ENCODE assay signal across 9 mouse cellular contexts in the genomic region with DNA sequence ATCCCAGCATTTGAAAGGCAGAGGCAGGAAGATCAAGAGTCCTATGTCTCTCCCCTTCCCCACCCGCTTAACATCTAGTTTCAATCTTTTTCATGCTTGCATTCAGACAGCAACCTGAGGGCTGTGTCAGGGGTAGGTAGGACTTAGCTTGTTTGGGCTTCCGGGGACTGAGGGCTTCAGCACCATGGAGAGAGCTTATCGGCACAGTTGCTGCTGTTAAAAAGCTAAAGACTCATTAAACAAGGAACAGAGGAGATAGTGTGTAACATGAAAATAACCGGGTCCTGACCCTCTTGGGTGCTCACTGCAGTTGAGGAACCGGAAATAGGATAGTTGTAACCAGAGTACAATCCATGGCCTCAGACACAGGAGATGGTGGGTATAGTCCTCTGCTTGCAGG. TPM values are rescaled to one million over a fixed set of nuclear protein-coding genes. Genes with fewer than 3 reads are reported as not detected.
DNase-seq lines count a peak whose midpoint lies in the region; ATAC-seq and TF ChIP-seq lines count a peak whose summit lies in the region.
"Had no signal": no experiment of that assay in that cellular context is flagged by ENCODE, and none has a peak within 500 bp of the region (broad histone marks: within the 10 kb centered on the region; RNA-seq: fewer than 3 reads in every experiment).

No protein-coding gene starts in this region.

- in situ Hi-C loops in Patski (cut with MboI; ENCODE audit: low pct_unique_long_range_greater_than_20kb), result no loop called here

- no peak overlapping the region for H3K4me3 ChIP-seq in kidney, embryonic 16.5 days (ENCODE audit: low read length)
- no peak overlapping the region for H3K4me3 ChIP-seq in lung, adult 2 months (replicated peaks; ENCODE audit: extremely low read depth, low read depth, low read length)
- H3K4me3 ChIP-seq: embryonic facial prominence, embryonic 12.5 days had no signal

- H3K9me3 ChIP-seq in kidney, embryonic 16.5 days (ENCODE audit: low read length), result no peaks in the 10 kb centered on the region
- H3K9me3 ChIP-seq: embryonic facial prominence, embryonic 12.5 days had no signal

- no peaks in the 10 kb centered on the region for H3K36me3 ChIP-seq in kidney, embryonic 16.5 days (ENCODE audit: insufficient read depth, low read length)
- H3K36me3 ChIP-seq: embryonic facial prominence, embryonic 12.5 days had no signal

- CTCF ChIA-PET in Patski (lab: Charles Lee), result interaction anchor here (1.1 to 1.4 kb wide), 2 partner anchors 9 kb away, joined by 3 to 5 read pairs; a partner anchor contains a TSS

- H3K4me1 ChIP-seq in kidney, embryonic 16.5 days (ENCODE audit: insufficient read depth, low read length), result peaks cover 7% of the 10 kb centered on the region; the same call in 1 of the 2 replicates
- no peaks in the 10 kb centered on the region; the same call in 1 of the 2 replicates for H3K4me1 ChIP-seq in lung, adult 2 months (ENCODE audit: control insufficient read depth, insufficient read depth, low read length)

- POLR2A ChIA-PET in Patski (lab: Charles Lee), result no interaction called here

- peaks cover 32% of the 10 kb centered on the region for H3K27me3 ChIP-seq in kidney, embryonic 16.5 days (ENCODE audit: insufficient read depth, low read length)
- H3K27me3 ChIP-seq in Patski, result no peaks in the 10 kb centered on the region

- DNase-seq in kidney, adult 11 months, result peak; percentile 45
- peak; percentile 42 for DNase-seq in Patski (ENCODE audit: low read depth, low spot score)
- peak; percentile 86 for DNase-seq in forelimb bud, embryonic 11.5 days (ENCODE audit: low read depth, low spot score)
- peak; percentile 45 for DNase-seq in lung, adult 2 months
- peak; percentile 76 for DNase-seq in thymus, postnatal 0 days (ENCODE audit: low spot score)
- no peak for DNase-seq in frontal cortex, postnatal 10 days (ENCODE audit: low spot score in 2 of 2)
- DNase-seq in cerebellum, adult 11-12 months, result no peak

- no peak for TF ChIP-seq POLR2A in lung, adult 2 months (IDR thresholded peaks at IDR 0.05; ENCODE audit: borderline replicate concordance, extremely low read depth, low read depth, low read length)

- no peak for TF ChIP-seq CTCF in Patski (IDR thresholded peaks at IDR 0.05)
- no peak for TF ChIP-seq CTCF in lung, adult 2 months (IDR thresholded peaks at IDR 0.05; ENCODE audit: insufficient read depth, low read length)

- H3K27ac ChIP-seq in kidney, embryonic 16.5 days (ENCODE audit: low read length), result no peak overlapping the region
- H3K27ac ChIP-seq: embryonic facial prominence, embryonic 12.5 days had no signal

- no peak overlapping the region for H3K9ac ChIP-seq in kidney, embryonic 16.5 days (replicated peaks; ENCODE audit: low read length)
- H3K9ac ChIP-seq: embryonic facial prominence, embryonic 12.5 days had no signal

- 4% methylated on average over 5 of the region's 5 CpGs for WGBS in kidney, embryonic 16.5 days
- 5% methylated on average over 5 of the region's 5 CpGs for WGBS in lung, adult 2 months

- no peak for ATAC-seq in kidney, embryonic 16.5 days (ENCODE audit: low FRiP score, low TSS enrichment)
- peak; percentile 36 for ATAC-seq in Patski

- no peak overlapping the region for H3K4me2 ChIP-seq in kidney, embryonic 16.5 days (replicated peaks; ENCODE audit: low read depth, low read length)
- H3K4me2 ChIP-seq: embryonic facial prominence, embryonic 12.5 days had no signal

RNA-seq across cellular contexts. Expression of a gene that starts 8.1 kb away (rescaled TPM):
- polyA plus RNA-seq in kidney, embryonic 16.5 days (2015; fragmentation: Nextera tagmentation; extraction: Ambion mirVana), result 0.39 and 0.57 TPM in 2 replicates
- polyA plus RNA-seq in Patski (2021), result 27.5 TPM
- 1.9 and 2.4 TPM in 2 replicates for polyA plus RNA-seq in lung, adult 2 months (2012; rRNA removed)
- 0.24 and 0.26 TPM in 2 replicates for polyA plus RNA-seq in thymus, postnatal 0 days (2015; fragmentation: Nextera tagmentation; extraction: Ambion mirVana)

RNA-seq across cellular contexts. Expression of a gene that starts 12.2 kb away (rescaled TPM):
- polyA plus RNA-seq in kidney, embryonic 16.5 days (2015; fragmentation: Nextera tagmentation; extraction: Ambion mirVana), result not detected in 2 replicates
- not detected for polyA plus RNA-seq in Patski (2021)
- 2.8 TPM in 2 replicates for polyA plus RNA-seq in lung, adult 2 months (2012; rRNA removed)
- 0.12 and 0.21 TPM in 2 replicates for polyA plus RNA-seq in thymus, postnatal 0 days (2015; fragmentation: Nextera tagmentation; extraction: Ambion mirVana)

RNA-seq across cellular contexts. Expression of a gene that starts 20.4 kb away (rescaled TPM):
- not detected in 2 replicates for polyA plus RNA-seq in kidney, embryonic 16.5 days (2015; fragmentation: Nextera tagmentation; extraction: Ambion mirVana)
- polyA plus RNA-seq in Patski (2021), result 1.5 TPM
- polyA plus RNA-seq in lung, adult 2 months (2012; rRNA removed), result 0.54 TPM in 1 of 2 replicates, not detected in the other
- 2.2 and 2.7 TPM in 2 replicates for polyA plus RNA-seq in thymus, postnatal 0 days (2015; fragmentation: Nextera tagmentation; extraction: Ambion mirVana)

RNA-seq across cellular contexts. Expression of a gene that starts 45.8 kb away (rescaled TPM):
- 1.7 and 1.8 TPM in 2 replicates for polyA plus RNA-seq in kidney, embryonic 16.5 days (2015; fragmentation: Nextera tagmentation; extraction: Ambion mirVana)
- polyA plus RNA-seq in Patski (2021), result 1.5 TPM
- 20.1 and 33.3 TPM in 2 replicates for polyA plus RNA-seq in lung, adult 2 months (2012; rRNA removed)
- 1.4 and 2.3 TPM in 2 replicates for polyA plus RNA-seq in thymus, postnatal 0 days (2015; fragmentation: Nextera tagmentation; extraction: Ambion mirVana)

RNA-seq across cellular contexts. Expression of a gene that starts 55.8 kb away (rescaled TPM):
- 8.3 and 14.6 TPM in 2 replicates for polyA plus RNA-seq in kidney, embryonic 16.5 days (2015; fragmentation: Nextera tagmentation; extraction: Ambion mirVana)
- 150 TPM for polyA plus RNA-seq in Patski (2021)
- polyA plus RNA-seq in lung, adult 2 months (2012; rRNA removed), result 8.5 and 10.7 TPM in 2 replicates
- 6.9 and 10.2 TPM in 2 replicates for polyA plus RNA-seq in thymus, postnatal 0 days (2015; fragmentation: Nextera tagmentation; extraction: Ambion mirVana)

Comparison
In these comparisons a context has a peak if more than half of its experiments do, and no peak if none do; other contexts are left out.
1. DNase-seq: peak in kidney, adult 11 months (single experiment), Patski (single experiment), forelimb bud, embryonic 11.5 days (single experiment), lung, adult 2 months (single experiment) and thymus, postnatal 0 days (single experiment); none in frontal cortex, postnatal 10 days (0 of 2) and cerebellum, adult 11-12 months (single experiment).